Mouse (Mus musculus) frontal cortex, postnatal 36 days (tissue): ENCODE data around the gene Gm45213.

Source experiments
- DNase-seq, 2 experiments: peaks; one replicate each; pipeline ENCODE4 v3.0.0; 2022; ENCODE audit warnings: low spot score in 2 of 2

The Gm45213 gene

GRCm38 (mm10) chr7:66043552-66044459, at the start of gene Gm45213:
Gene Gm45213, plus strand, starts transcription at chr7:66043602.
- DNase-seq, result no peak

- DNase-seq, result no peak
Measured at GRCm38 (mm10) chr7:66001035-66001754, 42.2 kb upstream of the Gm45213 start.

- no peak for DNase-seq
Measured at GRCm38 (mm10) chr7:66001797-66002196, 41.6 kb upstream of the Gm45213 start.

GRCm38 (mm10) chr7:66003447-66003846, 40.0 kb upstream of the Gm45213 start:
- no peak for DNase-seq

- DNase-seq, result no peak
Measured at GRCm38 (mm10) chr7:66003865-66004638, 39.4 kb upstream of the Gm45213 start.

- DNase-seq, result no peak
Measured at GRCm38 (mm10) chr7:66005066-66005465, 38.3 kb upstream of the Gm45213 start.

GRCm38 (mm10) chr7:66008161-66008891, 35.1 kb upstream of the Gm45213 start:
- DNase-seq, result no peak

GRCm38 (mm10) chr7:66008892-66009273, 34.5 kb upstream of the Gm45213 start:
- peak in 1 of 2 experiments; percentile 26 for DNase-seq

- DNase-seq, result no peak
Measured at GRCm38 (mm10) chr7:66010518-66010917, 32.9 kb upstream of the Gm45213 start.

- peak; percentile 26 to 30 for DNase-seq
Measured at GRCm38 (mm10) chr7:66027747-66028146, 15.7 kb upstream of the Gm45213 start.

- no peak for DNase-seq
Measured at GRCm38 (mm10) chr7:66028766-66029512, 14.5 kb upstream of the Gm45213 start.

GRCm38 (mm10) chr7:66036809-66037208, 6.6 kb upstream of the Gm45213 start:
- no peak for DNase-seq

- DNase-seq, result no peak
Measured at GRCm38 (mm10) chr7:66038261-66038660, 5.1 kb upstream of the Gm45213 start.

GRCm38 (mm10) chr7:66038730-66039129, 4.7 kb upstream of the Gm45213 start:
- DNase-seq, result no peak

GRCm38 (mm10) chr7:66040026-66040814, 3.2 kb upstream of the Gm45213 start:
- DNase-seq, result no peak

- DNase-seq, result no peak
Measured at GRCm38 (mm10) chr7:66044617-66045016, 1.2 kb downstream of the Gm45213 start.

GRCm38 (mm10) chr7:66046921-66047918, 3.8 kb downstream of the Gm45213 start:
- DNase-seq, result no peak

GRCm38 (mm10) chr7:66047975-66048374, 4.6 kb downstream of the Gm45213 start:
- no peak for DNase-seq
